Mouse (Mus musculus) common myeloid progenitor, adult 5-6 weeks (primary cell): ENCODE data around the gene Ucn. TPM values are rescaled to one million over a fixed set of nuclear protein-coding genes. Genes with fewer than 3 reads are reported as not detected.

Source experiments
- ATAC-seq: replicated peaks from 2 replicates; pipeline ENCODE4 v1.8.0; 2016; ENCODE audit warnings: low read depth, mild to moderate bottlenecking, moderate TSS enrichment, inconsistent platforms; ENCODE audit not compliant: poor library complexity, severe bottlenecking
- total RNA-seq: library from RNA; stranded (forward); fragments of 200-1000, 187-1606 nt; gene quantifications from 2 replicates; pipeline ENCODE4 v1.2.3, GENCODE M21; 2017

Gene Ucn
- not detected in 2 replicates for total RNA-seq

GRCm38 (mm10) chr5:31138241-31138967, at the start of gene Ucn:
TSS of gene Ucn (minus strand) at chr5:31138829.
- peak; percentile 12; the same call in 1 of the 2 replicates for ATAC-seq

DNA sequence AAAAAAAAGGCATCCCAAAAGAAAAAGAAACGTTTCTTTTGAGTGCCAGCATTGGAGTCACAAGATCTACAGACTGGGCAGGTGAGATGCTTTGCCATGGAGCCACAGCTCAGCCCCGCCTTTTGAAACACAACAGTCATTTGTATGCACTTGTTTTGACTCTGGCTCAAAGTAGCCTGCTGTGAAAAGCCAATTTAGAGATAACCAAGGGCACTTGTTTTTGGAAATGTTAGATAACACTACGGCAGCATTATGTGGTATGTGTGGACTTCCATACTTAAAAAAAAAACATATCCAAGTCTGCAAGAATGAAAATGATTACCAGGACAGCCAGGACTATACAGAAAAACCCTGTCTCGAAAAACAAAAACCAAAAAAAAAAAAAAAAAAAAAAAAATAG, 45.0 kb upstream of the Ucn start:
- no peak for ATAC-seq

DNA sequence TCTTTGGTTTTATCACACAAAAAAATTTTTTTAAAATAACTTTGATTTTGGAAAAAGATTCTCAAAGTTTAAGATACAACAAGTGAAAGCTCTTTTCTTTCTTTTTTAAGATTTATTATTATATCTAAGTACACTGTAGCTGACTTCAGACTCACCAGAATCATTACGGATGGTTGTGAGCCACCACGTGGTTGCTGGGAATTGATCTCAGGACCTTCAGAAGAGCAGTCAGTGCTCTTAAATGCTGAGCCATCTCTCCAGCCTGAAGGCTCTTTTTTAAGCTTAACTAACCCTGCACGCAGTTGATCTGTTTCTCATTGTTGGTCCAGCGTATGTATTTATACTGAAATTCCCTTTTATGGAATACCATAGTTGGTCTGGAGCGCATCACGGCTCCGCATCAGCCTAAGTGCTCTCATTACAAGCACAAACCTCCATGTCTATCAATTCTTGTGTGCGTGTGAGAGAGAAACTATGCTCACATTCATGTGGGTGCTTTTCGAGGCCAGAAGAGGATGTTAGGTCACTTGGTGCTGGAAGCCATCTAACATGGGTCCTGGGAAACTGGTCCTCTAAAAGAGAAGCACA, 42.6 kb upstream of the Ucn start:
- ATAC-seq = no peak

GRCm38 (mm10) chr5:31179766-31180630, 41.4 kb upstream of the Ucn start, which contains the start of the genes Gm29609 and Gtf3c2:
TSS of gene Gm29609 (minus strand) at chr5:31179911.
TSS of gene Gtf3c2 (minus strand) at chr5:31180144.
- peak; percentile 94 for ATAC-seq

DNA sequence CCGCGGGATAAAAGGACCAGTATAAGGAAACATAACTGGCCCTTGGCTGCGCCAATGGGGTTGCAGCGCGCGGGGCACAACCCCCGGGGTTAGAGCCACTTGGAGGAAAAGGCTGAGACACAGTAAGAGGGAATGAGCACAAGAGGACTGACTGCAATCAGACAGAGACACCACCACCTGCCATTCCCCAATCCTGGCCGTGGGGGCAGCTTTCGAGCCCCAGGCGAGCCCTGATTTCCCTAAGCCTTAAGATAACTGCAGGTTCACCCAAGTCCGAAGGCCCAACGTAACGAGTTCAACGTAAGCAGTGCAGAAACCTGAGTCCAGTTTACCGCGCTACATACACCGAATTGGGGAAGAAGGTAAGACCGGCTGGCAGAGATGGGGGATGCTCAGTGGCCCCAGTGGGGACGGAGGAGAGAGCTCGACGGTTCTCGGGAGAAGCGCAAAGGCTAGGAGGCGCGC, 40.7 kb upstream of the Ucn start:
- ATAC-seq = peak; percentile 40

DNA sequence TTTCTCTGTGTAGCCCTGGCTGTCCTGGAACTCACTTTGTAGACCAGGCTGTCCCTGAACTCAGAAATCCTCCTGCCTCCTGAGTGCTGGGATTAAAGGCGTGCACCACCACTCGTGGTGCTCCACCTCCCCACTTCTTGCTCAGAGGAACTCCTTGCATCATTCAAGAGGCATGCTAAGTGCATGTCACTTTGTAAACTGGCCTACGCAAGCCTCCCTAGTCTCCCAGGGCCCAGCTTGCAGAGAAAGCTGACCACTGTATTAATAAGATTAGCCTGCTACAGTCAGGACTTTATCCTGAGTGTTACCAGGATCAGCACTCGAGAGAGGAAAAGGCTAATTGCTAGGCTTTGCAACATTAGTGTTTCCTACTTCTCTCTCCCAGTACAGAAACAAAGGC, 30.0 kb upstream of the Ucn start:
- no peak for ATAC-seq

- ATAC-seq = no peak
These were observed 26.2 kb upstream of the Ucn start for GRCm38 (mm10) chr5:31164878-31165277.

DNA sequence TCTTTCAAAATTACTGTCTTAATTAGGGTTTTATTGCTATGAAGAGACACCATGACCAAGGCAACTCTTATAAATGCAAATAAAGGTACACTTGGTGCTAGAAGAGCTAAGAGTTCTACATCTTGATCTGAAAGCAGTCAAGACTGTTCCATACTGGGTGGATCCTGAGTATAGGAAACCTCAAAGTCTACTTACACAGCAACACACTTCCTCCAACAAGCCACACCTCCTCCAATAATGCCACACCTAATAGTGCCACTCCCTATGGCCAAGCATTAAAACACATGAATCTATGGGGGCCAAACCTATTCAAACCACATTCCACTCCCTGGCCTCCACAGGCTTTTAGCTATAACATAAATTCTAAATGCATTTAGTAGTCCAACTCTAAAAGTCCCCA, 23.8 kb upstream of the Ucn start:
- 0 out of 2 replicates have a peak, but pooled peaks have one; percentile 47 for ATAC-seq

DNA sequence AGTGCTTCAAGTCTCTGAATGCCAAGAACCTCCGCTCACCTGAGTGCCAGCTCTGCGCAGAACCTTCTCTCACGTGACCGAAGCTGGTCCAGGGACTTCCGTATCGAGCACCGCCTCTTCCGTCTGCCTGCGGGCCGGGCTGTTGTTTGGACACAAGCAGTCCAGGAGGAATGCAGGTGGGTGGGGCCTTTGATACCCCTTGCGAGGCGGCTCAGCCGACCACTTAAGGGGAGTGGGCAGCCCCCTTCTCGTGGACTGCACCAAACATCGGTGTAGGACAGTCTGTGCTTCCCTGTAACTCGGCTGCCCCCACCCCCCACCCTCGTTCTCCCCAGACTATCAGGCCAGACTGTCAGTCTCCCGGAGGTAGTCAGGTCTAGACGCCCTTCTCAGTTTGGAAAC, 15.5 kb upstream of the Ucn start, which contains the start of gene Mpv17:
Gene Mpv17 (minus strand): TSS at position 100 of the 402 bp plus-strand sequence.
- ATAC-seq = peak; percentile 93

- no peak for ATAC-seq
These were observed 15.0 kb upstream of the Ucn start for GRCm38 (mm10) chr5:31153516-31154151.

DNA sequence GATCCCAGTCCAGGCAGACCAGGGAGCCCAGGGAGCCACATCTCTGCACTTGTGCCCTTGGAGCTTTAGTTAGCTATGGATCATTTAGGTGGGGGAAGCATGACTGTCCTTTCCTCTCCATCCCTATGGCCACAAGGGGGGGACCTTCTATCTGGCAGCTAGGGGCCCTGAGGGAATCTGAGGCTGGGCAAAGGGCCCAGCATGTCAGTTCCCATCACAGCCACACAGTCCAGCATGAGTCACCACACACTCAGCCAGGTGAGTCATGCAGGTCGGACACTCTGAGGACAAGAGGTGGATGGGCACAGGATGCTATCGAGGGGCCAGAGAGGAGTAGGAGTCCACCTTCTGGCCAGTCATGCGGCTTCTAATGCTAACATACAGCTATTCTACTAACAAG, 13.1 kb upstream of the Ucn start:
- ATAC-seq = no peak

DNA sequence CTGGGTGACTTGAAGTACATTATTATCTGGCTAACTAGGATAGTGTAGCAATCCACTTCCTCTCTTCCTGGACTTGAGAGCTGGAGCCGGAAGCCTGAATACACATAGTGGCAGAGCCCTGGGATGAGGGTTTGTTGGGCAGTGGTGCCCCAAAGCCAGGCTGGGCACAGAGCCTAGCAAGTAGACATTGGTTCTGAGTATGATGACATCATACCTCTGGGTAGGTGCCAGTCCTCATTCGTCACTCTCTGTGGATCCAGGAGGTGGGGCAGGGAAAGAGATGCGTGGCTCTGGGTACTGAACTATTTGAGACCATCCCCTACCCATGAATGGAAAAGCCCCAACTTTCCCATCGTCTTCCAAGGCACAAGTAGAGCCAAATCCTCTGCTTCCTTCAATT, 11.2 kb upstream of the Ucn start:
- no peak for ATAC-seq

DNA sequence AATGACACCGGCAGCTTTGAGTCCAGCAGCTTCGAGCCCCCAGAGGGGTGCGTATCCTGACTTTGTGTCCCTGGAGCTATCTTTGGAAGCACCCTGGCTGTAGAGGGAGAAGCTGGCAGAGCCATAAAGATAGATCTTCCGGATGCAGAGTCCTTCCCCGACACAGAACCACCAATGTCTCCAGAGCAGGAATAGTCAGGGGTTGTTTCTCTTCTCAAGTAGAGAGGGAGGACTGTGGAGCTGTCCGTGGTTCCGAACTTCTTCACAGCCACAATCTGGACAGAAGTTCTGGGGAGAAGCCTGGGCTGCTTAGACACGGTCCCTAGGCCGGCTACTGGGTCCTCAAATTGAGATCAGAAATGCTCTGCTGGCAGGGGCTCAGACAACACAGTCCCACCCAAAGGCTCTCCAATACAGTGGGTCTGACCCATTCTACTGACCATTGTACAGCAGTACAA, 368 bp upstream of the Ucn start:
- ATAC-seq = no peak

GRCm38 (mm10) chr5:31137658-31138057, 971 bp downstream of the Ucn start:
- ATAC-seq = no peak

DNA sequence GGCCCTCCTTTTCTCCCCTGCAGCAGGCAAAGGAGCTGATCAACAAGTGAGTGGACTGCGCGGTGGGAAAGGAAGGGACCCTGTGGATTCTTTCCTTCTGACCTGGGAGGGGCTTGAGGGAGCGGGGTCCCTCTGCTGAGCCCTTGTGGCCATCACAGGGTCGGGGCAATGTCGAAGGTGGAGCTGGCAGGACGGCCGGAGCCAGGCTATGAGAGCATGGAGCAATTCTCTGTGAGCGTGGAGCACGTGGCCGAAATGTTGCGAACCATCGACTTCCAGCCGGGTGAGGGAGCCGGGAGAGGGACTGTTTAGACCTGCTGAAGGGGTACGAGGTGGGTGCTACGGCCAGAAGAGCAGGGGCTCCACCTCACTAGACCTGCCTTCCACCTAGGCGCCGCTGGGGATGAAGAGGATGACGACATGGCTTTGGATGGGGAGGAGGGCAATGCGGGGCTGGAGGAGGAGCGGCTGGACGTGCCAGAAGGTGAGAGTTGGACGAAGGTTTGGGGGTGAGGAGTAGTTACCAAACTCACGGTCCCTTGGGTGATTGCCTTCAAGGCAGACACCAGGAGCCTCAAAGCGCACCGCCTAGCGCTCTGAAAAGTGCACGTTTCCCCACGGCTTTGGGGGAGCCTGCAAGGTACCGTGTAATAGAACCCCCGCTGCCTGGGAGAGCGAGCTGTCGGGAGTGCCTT, 1.8 kb downstream of the Ucn start:
- no peak for ATAC-seq

DNA sequence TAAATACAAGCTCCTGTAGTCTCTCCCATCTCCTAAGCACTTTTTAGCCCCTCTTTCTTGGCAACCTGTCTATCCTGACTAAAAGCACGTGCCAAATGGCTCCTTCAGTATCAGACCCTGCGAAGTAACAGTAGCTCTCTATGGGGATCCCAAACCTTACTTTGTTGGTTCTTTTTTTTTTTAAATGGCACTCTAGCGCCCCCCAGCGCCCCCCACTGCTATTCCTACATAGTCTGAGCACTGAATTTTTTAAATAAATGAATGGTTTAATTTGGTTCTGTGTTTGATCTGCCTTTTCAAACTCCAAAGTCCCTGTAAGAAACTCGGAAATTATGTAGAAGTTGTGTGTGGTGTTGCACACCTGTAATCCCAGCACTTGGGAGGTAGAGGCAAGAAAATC, 12.6 kb downstream of the Ucn start:
- ATAC-seq = no peak

DNA sequence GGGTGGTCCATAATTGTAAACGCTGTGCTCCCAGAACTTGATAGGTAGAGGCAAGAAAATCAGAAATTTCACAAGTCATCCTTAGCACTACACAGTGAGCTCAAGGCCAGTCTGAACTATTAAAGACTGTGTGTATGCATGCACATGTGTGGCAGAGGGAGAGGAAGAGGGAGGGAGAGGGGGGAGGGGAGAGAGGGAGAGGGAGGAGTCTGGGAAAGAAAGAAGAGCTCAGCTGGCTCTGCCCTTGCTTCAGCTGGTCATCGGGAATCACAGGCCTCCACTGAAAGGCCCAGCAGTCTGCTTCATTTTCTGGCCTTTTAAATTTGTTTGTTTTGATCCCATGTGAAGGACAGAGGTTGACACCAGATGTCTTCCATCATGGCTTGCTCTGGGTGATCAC, 15.1 kb downstream of the Ucn start:
- ATAC-seq = no peak

DNA sequence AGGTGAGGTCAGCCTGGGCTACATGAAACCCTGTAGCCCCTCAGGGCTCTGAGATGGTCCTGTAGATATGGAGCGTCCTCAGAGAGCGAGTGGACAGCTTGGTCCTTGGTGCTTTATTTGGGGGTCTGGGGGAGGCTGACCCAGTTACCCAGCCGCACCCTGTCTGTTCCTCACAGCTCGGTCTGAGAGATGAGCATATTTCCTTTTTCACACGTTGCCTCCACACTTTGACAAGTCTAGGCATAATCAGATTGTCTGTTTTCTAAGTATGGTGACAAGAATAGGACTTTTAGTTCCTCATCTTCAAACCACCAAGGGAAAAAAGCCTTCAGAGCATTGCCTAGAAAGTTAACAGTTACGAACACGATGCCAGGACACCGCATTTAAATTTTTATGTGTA, 17.5 kb downstream of the Ucn start:
- ATAC-seq = no peak

- ATAC-seq = no peak
These were observed 21.7 kb downstream of the Ucn start for GRCm38 (mm10) chr5:31116912-31117311.

- no peak for ATAC-seq
These were observed 22.3 kb downstream of the Ucn start, which contains the start of gene Trim54 for GRCm38 (mm10) chr5:31116354-31116753. TSS of gene Trim54 (plus strand) at chr5:31116712.
